Mouse (Mus musculus): ENCODE measurements around the gene Ugt1a10. TPM values are rescaled to one million over a fixed set of nuclear protein-coding genes. Genes with fewer than 3 reads are reported as not detected.
"Not testable (repeated sequence)": the region's sequence is repeated elsewhere in the genome, so short reads cannot be mapped to it uniquely, and the experiment has no call there.

Ugt1a10 gene
- polyA plus RNA-seq, 1 experiment from 2014 or later: not detected

DNA sequence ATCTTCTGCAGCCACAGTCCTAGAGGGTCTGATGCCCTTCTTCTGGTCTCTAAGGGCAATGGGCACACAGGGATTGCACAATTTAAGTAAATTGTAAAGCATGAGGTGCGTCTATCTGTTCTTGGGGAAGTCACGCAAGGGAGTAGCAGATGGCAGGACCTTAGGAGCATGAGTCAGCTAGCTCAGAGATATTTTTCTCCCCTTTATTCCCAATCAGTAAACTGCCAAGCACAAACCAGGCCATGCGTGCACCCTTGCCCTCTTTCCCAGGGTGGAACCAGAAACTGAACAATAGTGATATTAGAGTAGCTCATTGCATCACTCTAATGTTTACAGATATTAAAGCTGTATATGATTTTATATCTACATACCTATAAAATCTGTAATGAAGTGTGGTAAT lies 43.4 kb downstream of the Ugt1a10 start:
- WGBS: 89% methylated on average over 3 of the region's 3 CpGs
- not testable (repeated sequence) for ATAC-seq (ENCODE audit: low FRiP score); H3K9ac ChIP-seq (replicated peaks); H3K4me2 ChIP-seq; H3K9me3 ChIP-seq (replicated peaks); H3K4me1 ChIP-seq; H3K27ac ChIP-seq (replicated peaks); H3K4me3 ChIP-seq (replicated peaks); H3K36me3 ChIP-seq; H3K27me3 ChIP-seq (replicated peaks)

DNA sequence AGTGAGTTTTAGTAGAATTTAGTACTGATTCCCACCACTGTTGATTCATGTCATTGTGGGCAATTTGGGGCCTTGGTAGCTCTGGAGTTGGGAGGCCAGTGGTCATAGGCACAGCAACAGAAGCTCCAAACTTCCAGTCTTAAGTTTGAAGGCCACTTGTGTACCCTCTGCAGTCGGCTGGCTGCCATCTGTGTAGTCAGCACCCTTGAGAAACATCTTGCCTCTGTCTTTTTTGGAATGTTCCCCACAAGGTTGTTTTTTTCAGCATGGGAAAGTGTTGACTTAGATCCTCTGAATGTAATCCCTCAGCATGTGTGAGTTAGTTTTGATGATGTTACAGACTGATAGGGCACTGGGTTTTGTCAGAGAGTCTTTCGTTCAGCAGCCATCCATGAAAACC lies 44.5 kb downstream of the Ugt1a10 start:
- H3K4me2 ChIP-seq; ATAC-seq (ENCODE audit: low FRiP score); H3K36me3 ChIP-seq; H3K27ac ChIP-seq (replicated peaks); H3K9me3 ChIP-seq (replicated peaks); H3K9ac ChIP-seq (replicated peaks); H3K4me1 ChIP-seq; H3K4me3 ChIP-seq (replicated peaks); H3K27me3 ChIP-seq (replicated peaks): not testable (repeated sequence)
- WGBS: 89% methylated on average over 2 of the region's 2 CpGs

DNA sequence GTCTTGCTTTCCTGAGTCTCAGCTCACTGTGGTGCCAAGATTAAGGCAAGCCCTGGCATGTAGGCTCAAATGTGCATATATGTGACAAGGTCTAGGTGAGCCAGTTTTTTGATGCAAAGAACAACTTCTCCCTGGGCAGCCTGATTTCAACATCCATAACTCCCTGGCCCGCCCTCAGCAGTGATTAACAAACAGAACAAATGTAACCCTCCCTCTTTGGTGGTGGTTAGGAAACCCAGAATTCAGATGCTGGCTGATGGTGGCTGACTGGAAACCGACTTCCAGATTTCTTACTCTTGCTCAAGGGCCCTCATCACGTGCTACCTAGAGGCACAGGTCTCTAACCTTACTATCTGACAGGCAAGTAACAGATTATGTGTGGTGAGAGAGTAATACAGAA lies 47.8 kb downstream of the Ugt1a10 start, which contains the start of gene Ugt1a6b:
Ugt1a6b (plus strand) TSS at position 234 of the 400 bp plus-strand sequence.
- H3K4me2 ChIP-seq; H3K9me3 ChIP-seq (replicated peaks); ATAC-seq (ENCODE audit: low FRiP score); H3K36me3 ChIP-seq; H3K27ac ChIP-seq (replicated peaks); H3K4me1 ChIP-seq; H3K27me3 ChIP-seq (replicated peaks); H3K9ac ChIP-seq (replicated peaks); H3K4me3 ChIP-seq (replicated peaks): not testable (repeated sequence)
- 76% methylated on average over 3 of the region's 3 CpGs for WGBS

DNA sequence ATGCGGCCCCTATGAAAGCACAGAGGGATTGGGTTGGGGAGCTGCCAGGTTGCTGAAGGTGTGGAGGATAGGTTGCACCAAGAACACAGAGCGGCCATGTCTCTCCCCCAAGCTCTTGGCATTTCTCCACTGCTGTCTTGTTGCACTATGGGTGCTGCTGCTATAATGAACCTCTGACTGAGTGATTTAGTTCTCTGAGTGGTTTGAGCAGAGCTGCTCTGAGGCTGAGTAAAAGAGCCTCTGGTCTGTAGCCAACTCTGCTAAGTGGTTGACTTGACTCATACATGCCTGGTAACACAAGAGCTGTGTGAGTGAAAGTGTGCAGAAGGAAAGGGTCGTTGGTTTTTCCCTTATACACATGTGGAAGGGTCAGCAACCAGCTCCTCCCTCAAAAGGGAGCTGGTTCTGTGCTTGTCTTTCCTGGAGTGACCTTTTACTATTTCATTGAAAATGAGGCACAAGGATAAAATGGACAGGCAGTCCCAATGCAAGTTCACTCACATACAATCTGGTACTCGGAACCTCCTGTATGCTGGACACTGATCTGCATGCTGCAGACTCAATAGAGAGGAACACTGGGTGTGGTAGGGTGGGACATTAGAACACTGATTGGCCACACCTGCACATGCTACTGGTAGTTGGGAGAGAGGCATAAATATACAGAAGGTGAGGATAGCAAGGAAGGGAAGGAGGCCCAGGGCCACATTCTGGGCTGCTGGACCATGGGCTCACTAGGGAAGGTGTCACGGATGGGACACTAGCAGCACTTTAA lies 48.7 kb downstream of the Ugt1a10 start:
- not testable (repeated sequence) for H3K4me1 ChIP-seq; H3K4me3 ChIP-seq (replicated peaks); H3K9me3 ChIP-seq (replicated peaks); H3K27me3 ChIP-seq (replicated peaks); ATAC-seq (ENCODE audit: low FRiP score); H3K4me2 ChIP-seq; H3K36me3 ChIP-seq; H3K27ac ChIP-seq (replicated peaks); H3K9ac ChIP-seq (replicated peaks)
- WGBS: 85% methylated on average over 4 of the region's 5 CpGs

DNA sequence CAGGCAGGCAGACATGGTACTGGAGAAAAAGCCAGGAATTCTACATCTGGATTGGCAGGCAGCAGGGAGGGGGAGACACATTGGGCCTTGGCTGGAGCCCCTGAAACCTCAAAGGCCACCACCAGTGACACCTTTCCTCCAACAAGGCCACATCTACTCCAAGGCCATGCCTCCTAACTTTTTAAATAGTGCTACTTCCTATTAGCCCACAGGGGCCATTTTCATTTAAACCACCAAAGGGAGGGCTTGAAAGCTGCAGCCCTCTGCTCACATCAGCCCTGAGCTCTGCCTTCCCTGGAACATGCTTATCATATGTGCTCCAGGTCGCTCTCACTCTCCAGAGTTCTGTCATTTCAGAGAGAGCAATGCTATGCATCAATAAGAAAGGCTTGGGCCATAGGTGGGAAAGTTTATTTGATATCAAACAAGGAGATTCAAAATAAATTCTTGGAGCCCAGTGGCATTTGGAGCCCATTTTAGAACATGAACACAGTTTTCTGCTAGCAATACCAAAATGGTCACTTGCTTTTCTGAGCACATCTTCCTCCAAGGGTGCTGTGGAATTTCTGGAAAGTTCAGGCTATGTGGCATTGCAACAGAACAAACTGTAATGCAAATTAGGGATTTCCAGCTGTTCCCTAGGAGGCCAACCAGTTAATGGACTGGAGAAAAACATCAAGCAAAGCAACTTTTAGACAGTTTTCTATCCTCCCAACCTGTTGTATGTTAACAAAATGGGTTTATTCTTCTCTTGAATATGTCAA lies 49.7 kb downstream of the Ugt1a10 start:
- no peak for ATAC-seq (ENCODE audit: low FRiP score)
- H3K27ac ChIP-seq (replicated peaks): no peak overlapping the region
- H3K4me3 ChIP-seq (replicated peaks): no peak overlapping the region
- no peaks in the 10 kb centered on the region for H3K4me1 ChIP-seq
- H3K9ac ChIP-seq (replicated peaks): no peak overlapping the region
- H3K27me3 ChIP-seq (replicated peaks): no peaks in the 10 kb centered on the region
- 91% methylated on average over 1 of the region's 1 CpGs for WGBS
- H3K4me2 ChIP-seq: no peak overlapping the region
- no peaks in the 10 kb centered on the region for H3K9me3 ChIP-seq (replicated peaks)
- no peaks in the 10 kb centered on the region for H3K36me3 ChIP-seq

DNA sequence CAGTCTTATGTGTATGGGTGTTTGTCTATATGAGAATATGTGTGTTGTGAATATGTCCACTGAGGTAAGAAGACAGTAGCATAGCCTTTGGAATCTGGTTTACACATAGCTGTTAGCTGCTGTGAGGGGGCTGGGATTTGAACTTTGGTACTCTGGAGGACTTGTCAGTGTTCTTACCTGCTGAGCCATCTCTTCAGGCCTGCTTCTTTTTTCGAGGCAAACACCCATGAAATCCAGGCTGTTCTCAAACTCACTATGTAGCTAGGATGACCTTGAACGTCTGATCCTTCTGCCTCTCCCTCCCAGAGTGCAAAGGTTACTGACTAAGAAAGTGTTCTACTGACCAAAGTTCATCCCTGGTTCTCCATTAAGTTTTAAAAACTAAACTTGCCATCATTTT lies 50.5 kb downstream of the Ugt1a10 start:
- H3K27me3 ChIP-seq (replicated peaks): no peaks in the 10 kb centered on the region
- no peaks in the 10 kb centered on the region for H3K4me1 ChIP-seq
- H3K4me3 ChIP-seq (replicated peaks): no peak overlapping the region
- 59% methylated on average over 2 of the region's 2 CpGs for WGBS
- no peak overlapping the region for H3K9ac ChIP-seq (replicated peaks)
- ATAC-seq (ENCODE audit: low FRiP score): no peak
- no peaks in the 10 kb centered on the region for H3K9me3 ChIP-seq (replicated peaks)
- H3K27ac ChIP-seq (replicated peaks): no peak overlapping the region
- no peaks in the 10 kb centered on the region for H3K36me3 ChIP-seq
- H3K4me2 ChIP-seq: no peak overlapping the region

DNA sequence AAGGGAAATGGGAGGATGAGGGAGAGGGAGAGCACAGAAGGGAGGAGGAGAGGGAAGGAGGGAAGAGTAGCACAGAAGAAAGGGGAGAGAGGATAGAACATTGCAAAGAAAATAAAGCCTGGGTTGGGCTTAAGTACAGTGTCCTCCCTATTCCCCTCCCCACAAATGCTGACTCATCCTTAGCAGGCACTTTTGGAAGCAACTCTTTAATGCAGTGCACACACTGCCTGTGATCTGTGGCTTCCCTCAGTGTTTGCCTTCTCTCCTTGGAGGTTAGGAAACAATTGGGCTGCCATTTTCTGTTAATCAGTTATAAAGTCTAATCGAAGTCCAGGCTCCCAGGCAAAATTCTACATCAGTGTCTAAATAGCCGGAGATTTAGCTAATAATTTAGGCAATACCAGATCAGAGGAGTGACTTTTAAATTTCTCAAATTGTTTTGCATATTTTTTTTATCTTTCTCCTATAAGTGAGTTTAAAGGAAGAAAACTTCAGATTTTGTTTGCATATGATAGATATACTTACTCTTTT lies 53.9 kb downstream of the Ugt1a10 start:
- not testable (repeated sequence) for H3K27ac ChIP-seq (replicated peaks); H3K4me3 ChIP-seq (replicated peaks); H3K36me3 ChIP-seq; H3K4me1 ChIP-seq; H3K9ac ChIP-seq (replicated peaks); ATAC-seq (ENCODE audit: low FRiP score); H3K27me3 ChIP-seq (replicated peaks); H3K4me2 ChIP-seq; H3K9me3 ChIP-seq (replicated peaks)
- 91% methylated on average over 2 of the region's 2 CpGs for WGBS

DNA sequence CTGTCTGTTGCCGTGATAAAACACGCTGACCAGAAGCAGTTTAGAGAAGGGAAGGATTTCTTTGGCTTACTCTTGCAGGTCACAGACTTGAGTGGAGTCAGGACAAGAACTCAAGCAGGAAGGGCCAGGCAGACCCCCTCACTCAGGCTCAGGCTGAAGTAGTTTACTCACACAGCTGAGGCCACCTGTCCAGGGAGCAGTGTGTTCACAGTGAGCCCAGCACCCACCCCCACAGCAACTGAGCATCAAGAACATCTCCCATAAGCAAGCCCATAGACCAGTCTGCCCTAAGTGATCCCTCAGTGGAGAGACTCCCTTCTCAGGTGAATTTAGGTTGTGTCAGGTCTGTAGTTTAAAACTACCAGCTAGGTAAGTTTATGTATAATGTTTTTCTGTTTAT lies 54.4 kb downstream of the Ugt1a10 start:
- H3K9me3 ChIP-seq (replicated peaks); H3K27ac ChIP-seq (replicated peaks); H3K4me2 ChIP-seq; H3K36me3 ChIP-seq; H3K9ac ChIP-seq (replicated peaks); H3K4me1 ChIP-seq; ATAC-seq (ENCODE audit: low FRiP score); H3K4me3 ChIP-seq (replicated peaks); H3K27me3 ChIP-seq (replicated peaks): not testable (repeated sequence)
- 84% methylated on average over 2 of the region's 2 CpGs for WGBS

DNA sequence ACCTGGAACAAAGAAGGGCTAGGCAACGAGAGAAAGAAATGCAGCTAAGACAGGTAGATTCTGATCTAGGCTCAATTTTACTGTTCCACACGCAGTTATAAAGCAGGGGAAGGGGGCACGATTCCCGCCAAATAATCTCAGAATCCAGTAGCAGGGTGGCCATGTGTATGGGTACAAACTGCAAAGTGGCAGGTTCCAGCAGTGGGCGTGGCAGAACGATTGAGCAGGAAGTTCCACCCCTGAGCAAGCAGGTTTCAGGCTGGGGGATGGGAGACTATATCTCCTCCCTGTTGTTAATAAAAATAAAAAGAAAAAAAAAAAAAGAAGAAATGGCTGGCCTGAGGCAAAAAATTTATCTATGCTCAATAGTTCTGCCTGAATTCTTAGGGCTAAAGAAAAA lies 57.6 kb downstream of the Ugt1a10 start:
- ATAC-seq (ENCODE audit: low FRiP score); H3K4me1 ChIP-seq; H3K4me2 ChIP-seq; H3K9me3 ChIP-seq (replicated peaks); H3K36me3 ChIP-seq; H3K27ac ChIP-seq (replicated peaks); H3K9ac ChIP-seq (replicated peaks); H3K4me3 ChIP-seq (replicated peaks); H3K27me3 ChIP-seq (replicated peaks): not testable (repeated sequence)
- WGBS: 96% methylated on average over 6 of the region's 6 CpGs

DNA sequence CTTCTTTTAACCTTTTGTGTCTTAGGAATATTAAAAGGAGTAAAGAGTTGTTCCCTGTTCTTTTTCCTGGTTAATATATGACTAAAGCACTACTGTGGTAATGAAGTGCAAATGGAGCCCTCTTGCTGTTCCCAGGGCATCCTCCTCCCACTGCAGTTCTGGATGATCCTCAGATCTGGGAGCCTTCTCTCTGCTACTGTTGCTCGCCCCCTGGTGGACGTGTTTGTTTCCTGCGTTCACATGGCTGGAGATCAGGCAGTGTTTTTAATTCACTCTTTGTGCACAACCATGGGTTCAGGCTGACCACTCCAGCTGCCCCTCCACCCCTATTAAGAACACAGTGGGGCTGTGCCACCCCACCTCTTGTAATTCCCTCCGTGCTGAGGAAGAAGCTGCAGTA lies 65.4 kb downstream of the Ugt1a10 start:
- H3K36me3 ChIP-seq; H3K4me2 ChIP-seq; H3K9me3 ChIP-seq (replicated peaks); H3K4me3 ChIP-seq (replicated peaks); H3K27me3 ChIP-seq (replicated peaks); ATAC-seq (ENCODE audit: low FRiP score); H3K9ac ChIP-seq (replicated peaks); H3K27ac ChIP-seq (replicated peaks); H3K4me1 ChIP-seq: not testable (repeated sequence)
- 18% methylated on average over 4 of the region's 4 CpGs for WGBS

DNA sequence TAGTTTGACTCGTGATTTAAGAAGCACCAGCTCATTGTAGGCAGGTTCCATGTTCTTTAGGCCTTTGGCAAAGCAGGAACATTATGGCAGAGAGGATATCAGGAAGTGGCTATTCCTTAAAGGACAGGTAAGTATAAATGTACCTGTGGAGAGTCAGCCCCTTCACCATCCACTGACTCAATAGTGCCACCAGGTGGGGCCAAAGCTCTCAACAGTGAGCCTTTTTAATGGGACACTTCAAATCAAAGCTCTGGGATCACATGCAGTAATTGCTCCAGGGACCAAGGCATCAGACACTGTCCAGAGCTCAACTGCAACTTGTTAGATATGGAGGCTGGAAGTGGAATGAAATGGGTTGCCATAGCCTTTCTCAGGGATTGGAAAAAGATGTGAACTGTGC lies 66.3 kb downstream of the Ugt1a10 start:
- ATAC-seq (ENCODE audit: low FRiP score); H3K9me3 ChIP-seq (replicated peaks); H3K27me3 ChIP-seq (replicated peaks); H3K4me1 ChIP-seq; H3K4me3 ChIP-seq (replicated peaks); H3K27ac ChIP-seq (replicated peaks); H3K9ac ChIP-seq (replicated peaks); H3K36me3 ChIP-seq; H3K4me2 ChIP-seq: not testable (repeated sequence)
- no CpG with 5 or more reads among the region's 1 CpGs for WGBS

DNA sequence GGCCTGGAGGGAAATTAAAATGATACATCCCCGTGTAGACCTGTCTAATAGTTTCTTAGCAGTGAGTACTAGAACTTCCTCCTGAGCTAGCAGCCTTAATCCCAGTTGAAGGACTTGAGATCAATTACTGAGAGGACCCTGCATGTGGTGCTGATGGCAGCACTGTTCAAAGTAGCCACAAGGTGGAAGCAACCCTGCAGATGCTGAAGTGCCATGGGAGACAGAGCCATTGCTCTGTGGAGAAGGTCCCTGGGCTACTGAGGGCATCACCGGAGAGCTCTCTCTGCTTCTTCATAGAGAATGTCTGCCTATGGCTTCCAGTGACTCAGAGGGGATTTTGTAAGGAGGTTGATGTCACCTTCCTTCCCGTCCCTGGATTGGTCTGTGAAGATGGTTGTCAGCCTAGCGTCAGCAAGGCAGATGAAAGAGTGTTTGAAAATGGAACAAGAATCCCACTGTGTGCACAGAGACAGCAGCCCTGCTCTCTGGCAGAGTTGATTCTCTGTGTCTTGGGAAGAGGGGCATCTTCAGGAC lies 70.7 kb downstream of the Ugt1a10 start:
- ATAC-seq (ENCODE audit: low FRiP score); H3K9me3 ChIP-seq (replicated peaks); H3K36me3 ChIP-seq; H3K27ac ChIP-seq (replicated peaks); H3K4me3 ChIP-seq (replicated peaks); H3K9ac ChIP-seq (replicated peaks); H3K27me3 ChIP-seq (replicated peaks); H3K4me2 ChIP-seq; H3K4me1 ChIP-seq: not testable (repeated sequence)
- WGBS: 82% methylated on average over 4 of the region's 4 CpGs

Measured in neural tube, embryonic 15.5 days (tissue).